10 mouse cellular contexts compared by ENCODE assay signal in genomic region chr11:69429313-69429712, GRCm38 (mm10). TPM values are rescaled to one million over a fixed set of nuclear protein-coding genes. Genes with fewer than 3 reads are reported as not detected.
DNase-seq lines count a peak whose midpoint lies in the region; ATAC-seq and TF ChIP-seq lines count a peak whose summit lies in the region.
"Had no signal": no experiment of that assay in that cellular context is flagged by ENCODE, and none has a peak within 500 bp of the region (broad histone marks: within the 10 kb centered on the region; RNA-seq: fewer than 3 reads in every experiment).

No protein-coding gene starts in this region.

- peak; percentile 34 for DNase-seq in kidney, adult 2 months
- no peak for DNase-seq in kidney, adult 8-10 months
- peak; percentile 28 for DNase-seq in MEL (ENCODE audit: low read depth, low spot score)
- DNase-seq in brain, adult 2 months (ENCODE audit: low read depth, low spot score), result peak; percentile 27
- DNase-seq in hindbrain, embryonic 10.5 days (ENCODE audit: low spot score), result no peak
- DNase-seq: cerebellum, adult 2 months had no signal

- TF ChIP-seq POLR2A in kidney, adult 2 months (IDR thresholded peaks at IDR 0.05; ENCODE audit: low read depth, low read length), result no peak
- no peak for TF ChIP-seq POLR2A in MEL (IDR thresholded peaks at IDR 0.05; ENCODE audit: control insufficient read depth in 1 of 2, insufficient read depth in 1 of 2, low read depth in 1 of 2, low read length in 2 of 2, poor library complexity in 1 of 2)

- TF ChIP-seq RAD21 in MEL (IDR thresholded peaks at IDR 0.05; ENCODE audit: low read depth, low read length), result no peak

- TF ChIP-seq EP300 in MEL (IDR thresholded peaks at IDR 0.05; ENCODE audit: low read depth in 1 of 2, low read length in 2 of 2), result no peak

- peaks cover 2% of the 10 kb centered on the region; the same call in 1 of the 2 replicates for H3K4me1 ChIP-seq in kidney, adult 2 months (ENCODE audit: control insufficient read depth, insufficient read depth, low read length)
- peaks cover 3 to 14% of the 10 kb centered on the region in 2 experiments for H3K4me1 ChIP-seq in MEL (ENCODE audit: control insufficient read depth in 1 of 2, insufficient read depth in 2 of 2, low read length in 2 of 2)
- H3K4me1 ChIP-seq in limb, embryonic 13.5 days, result peaks cover 19% of the 10 kb centered on the region
- peaks cover 7% of the 10 kb centered on the region for H3K4me1 ChIP-seq in forebrain, embryonic 13.5 days
- peaks cover 18% of the 10 kb centered on the region; the same call in 1 of the 2 replicates for H3K4me1 ChIP-seq in hindbrain, embryonic 10.5 days (replicated peaks)

- H3K36me3 ChIP-seq in kidney, adult 2 months (ENCODE audit: control insufficient read depth, insufficient read depth, low read length), result no peaks in the 10 kb centered on the region
- peaks cover 0 to 4% of the 10 kb centered on the region in 2 experiments; a peak in 2 of 4 replicates for H3K36me3 ChIP-seq in MEL (ENCODE audit: control insufficient read depth in 1 of 2, insufficient read depth in 2 of 2, low read length in 2 of 2)
- H3K36me3 ChIP-seq in limb, embryonic 13.5 days, result no peaks in the 10 kb centered on the region
- no peaks in the 10 kb centered on the region for H3K36me3 ChIP-seq in forebrain, embryonic 13.5 days (ENCODE audit: poor library complexity, severe bottlenecking)
- no peaks in the 10 kb centered on the region for H3K36me3 ChIP-seq in hindbrain, embryonic 10.5 days

- H3K79me2 ChIP-seq in MEL (ENCODE audit: control insufficient read depth, insufficient read depth, low read length, poor library complexity), result no peaks in the 10 kb centered on the region

- no peaks in the 10 kb centered on the region for H3K9me3 ChIP-seq in MEL (replicated peaks; ENCODE audit: insufficient read depth, low read length)
- H3K9me3 ChIP-seq in limb, embryonic 13.5 days, result no peaks in the 10 kb centered on the region
- H3K9me3 ChIP-seq in forebrain, embryonic 13.5 days (replicated peaks), result no peaks in the 10 kb centered on the region
- no peaks in the 10 kb centered on the region for H3K9me3 ChIP-seq in hindbrain, embryonic 10.5 days

- no peaks in the 10 kb centered on the region for H3K27me3 ChIP-seq in kidney, adult 2 months (replicated peaks; ENCODE audit: control insufficient read depth, insufficient read depth, low read length)
- no peaks in the 10 kb centered on the region; a peak in 1 of 4 replicates for H3K27me3 ChIP-seq in MEL (ENCODE audit: control insufficient read depth in 1 of 2, insufficient read depth in 2 of 2, low read length in 2 of 2)
- H3K27me3 ChIP-seq in limb, embryonic 13.5 days, result 0 out of 2 replicates have a peak, but pooled peaks cover 2% of the 10 kb centered on the region
- H3K27me3 ChIP-seq in forebrain, embryonic 13.5 days, result peaks cover 4% of the 10 kb centered on the region; the same call in 1 of the 2 replicates
- peaks cover 9% of the 10 kb centered on the region; the same call in 1 of the 2 replicates for H3K27me3 ChIP-seq in hindbrain, embryonic 10.5 days (ENCODE audit: insufficient read depth, poor library complexity, severe bottlenecking)

- H3K4me3 ChIP-seq in kidney, adult 2 months (ENCODE audit: insufficient read depth, low read depth, low read length), result no peak overlapping the region
- no peak overlapping the region for H3K4me3 ChIP-seq in MEL (ENCODE audit: control insufficient read depth in 1 of 2, insufficient read depth in 1 of 2, low read depth in 2 of 2, low read length in 2 of 2)
- no peak overlapping the region for H3K4me3 ChIP-seq in limb, embryonic 13.5 days
- no peak overlapping the region for H3K4me3 ChIP-seq in forebrain, embryonic 13.5 days
- H3K4me3 ChIP-seq in hindbrain, embryonic 10.5 days, result no peak overlapping the region

- no peak overlapping the region for H3K9ac ChIP-seq in MEL (ENCODE audit: control insufficient read depth, low read depth, low read length, poor library complexity, severe bottlenecking)
- no peak overlapping the region; the same call in 1 of the 2 replicates for H3K9ac ChIP-seq in limb, embryonic 13.5 days
- H3K9ac ChIP-seq in forebrain, embryonic 13.5 days, result no peak overlapping the region
- H3K9ac ChIP-seq: liver, postnatal 0 days had no signal

- ATAC-seq in limb, embryonic 13.5 days (ENCODE audit: low FRiP score, low read depth), result no peak
- ATAC-seq in forebrain, embryonic 13.5 days, result no peak
- ATAC-seq: forebrain, embryonic 14.5 days had no signal

- WGBS in kidney, adult 2 months, result 34% methylated on average over 2 of the region's 2 CpGs
- WGBS in limb, embryonic 13.5 days, result 31% methylated on average over 2 of the region's 2 CpGs
- WGBS in forebrain, embryonic 13.5 days, result 42% methylated on average over 2 of the region's 2 CpGs
- WGBS in hindbrain, embryonic 10.5 days, result 66% methylated on average over 2 of the region's 2 CpGs

- H3K4me2 ChIP-seq in limb, embryonic 13.5 days (replicated peaks), result peak overlapping the region; percentile 4; the same call in 1 of the 2 replicates
- no peak overlapping the region for H3K4me2 ChIP-seq in forebrain, embryonic 13.5 days

- H3K27ac ChIP-seq in kidney, adult 2 months (ENCODE audit: insufficient read depth, low read depth, low read length), result no peak overlapping the region
- H3K27ac ChIP-seq in MEL (ENCODE audit: control insufficient read depth, low read depth, low read length), result no peak overlapping the region
- no peak overlapping the region; the same call in 1 of the 2 replicates for H3K27ac ChIP-seq in limb, embryonic 13.5 days
- no peak overlapping the region for H3K27ac ChIP-seq in forebrain, embryonic 13.5 days
- no peak overlapping the region for H3K27ac ChIP-seq in hindbrain, embryonic 10.5 days

- TF ChIP-seq CTCF in kidney, adult 2 months (conservative IDR thresholded peaks at IDR 0.05; ENCODE audit: insufficient read depth, insufficient read length, low read depth, low read length), result no peak
- TF ChIP-seq CTCF in MEL (IDR thresholded peaks at IDR 0.05 in 2 of 3, conservative IDR thresholded peaks at IDR 0.05 in 1 of 3; ENCODE audit: control insufficient read depth in 1 of 3, insufficient read depth in 1 of 3, low read depth in 2 of 3, low read length in 3 of 3, poor library complexity in 1 of 3, severe bottlenecking in 1 of 3), result no peak

TF ChIP-seq in MEL, 35 proteins besides CTCF, POLR2A, EP300 and RAD21 (continues in another document):
- TF ChIP-seq BHLHE40 (IDR thresholded peaks at IDR 0.05; ENCODE audit: borderline replicate concordance, low read depth, low read length), result no peak
- TF ChIP-seq MXI1 (IDR thresholded peaks at IDR 0.05; ENCODE audit: low read depth, low read length), result no peak
- TF ChIP-seq ZC3H11A (IDR thresholded peaks at IDR 0.05; ENCODE audit: low read depth, low read length), result no peak
- no peak for TF ChIP-seq E2F4 (IDR thresholded peaks at IDR 0.05; ENCODE audit: borderline replicate concordance, low read depth, low read length)
- TF ChIP-seq NELFE (IDR thresholded peaks at IDR 0.05; ENCODE audit: low read depth, low read length), result no peak
- TF ChIP-seq CHD1 (IDR thresholded peaks at IDR 0.05; ENCODE audit: low read depth, low read length), result no peak
- TF ChIP-seq MEF2A (IDR thresholded peaks at IDR 0.05; ENCODE audit: extremely low read depth, insufficient replicate concordance, low read depth, low read length, poor library complexity, severe bottlenecking), result no peak
- no peak for TF ChIP-seq ZMIZ1 (IDR thresholded peaks at IDR 0.05; ENCODE audit: low read depth, low read length)
- TF ChIP-seq ZKSCAN1 (IDR thresholded peaks at IDR 0.05; ENCODE audit: low read depth, low read length), result no peak
- no peak for TF ChIP-seq USF2 (IDR thresholded peaks at IDR 0.05; ENCODE audit: borderline replicate concordance in 1 of 2, insufficient read depth in 1 of 2, low read depth in 1 of 2, low read length in 2 of 2)
- no peak for TF ChIP-seq ETS1 (IDR thresholded peaks at IDR 0.05; ENCODE audit: low read depth, low read length)

RNA-seq across cellular contexts. Expression of gene Kdm6b, which starts 15.8 kb away (rescaled TPM):
- polyA plus RNA-seq in kidney, adult 2 months (2012; rRNA removed), result 8.8 and 10.5 TPM in 2 replicates
- total RNA-seq in MEL (2012; rRNA removed), result 5.8 and 7.2 TPM in 2 replicates
- polyA plus RNA-seq in MEL (2012; ENCODE audit: insufficient read depth in 1 of 2, insufficient read length in 2 of 2, low read depth in 1 of 2, low replicate concordance in 2 of 2, missing spikeins in 1 of 2), result 10 to 100 TPM; 25.0 to 43.4 TPM
- polyA plus RNA-seq in limb, embryonic 13.5 days (2015; fragmentation: Nextera tagmentation; extraction: Ambion mirVana), result 47.3 and 49.3 TPM in 2 replicates
- 55.4 and 59.3 TPM in 2 replicates for polyA plus RNA-seq in forebrain, embryonic 13.5 days (2015; fragmentation: Nextera tagmentation; extraction: Ambion mirVana)
- 37.9 and 43.4 TPM in 2 replicates for polyA plus RNA-seq in hindbrain, embryonic 10.5 days (2016; fragmentation: Nextera tagmentation; extraction: Ambion mirVana)

RNA-seq across cellular contexts. Expression of gene Tmem88, which starts 31.3 kb away (rescaled TPM):
- 25.4 and 25.8 TPM in 2 replicates for polyA plus RNA-seq in kidney, adult 2 months (2012; rRNA removed)
- total RNA-seq in MEL (2012; rRNA removed), result 0.39 TPM in 2 replicates
- polyA plus RNA-seq in MEL (2012; ENCODE audit: insufficient read depth in 1 of 2, insufficient read length in 2 of 2, low read depth in 1 of 2, low replicate concordance in 2 of 2, missing spikeins in 1 of 2), result under 1 TPM in 1 of 2 experiments, not detected in 1; 0.45 TPM
- polyA plus RNA-seq in limb, embryonic 13.5 days (2015; fragmentation: Nextera tagmentation; extraction: Ambion mirVana), result 24.0 and 25.6 TPM in 2 replicates
- polyA plus RNA-seq in forebrain, embryonic 13.5 days (2015; fragmentation: Nextera tagmentation; extraction: Ambion mirVana), result 6.3 and 6.6 TPM in 2 replicates
- 22.1 and 22.2 TPM in 2 replicates for polyA plus RNA-seq in hindbrain, embryonic 10.5 days (2016; fragmentation: Nextera tagmentation; extraction: Ambion mirVana)

RNA-seq across cellular contexts. Expression of gene Cyb5d1, which starts 33.9 kb away (rescaled TPM):
- polyA plus RNA-seq in kidney, adult 2 months (2012; rRNA removed), result 26.6 and 27.9 TPM in 2 replicates
- 26.8 and 39.6 TPM in 2 replicates for total RNA-seq in MEL (2012; rRNA removed)
- 10 to 100 TPM in 1 of 2 experiments, not detected in 1; 21.3 TPM for polyA plus RNA-seq in MEL (2012; ENCODE audit: insufficient read depth in 1 of 2, insufficient read length in 2 of 2, low read depth in 1 of 2, low replicate concordance in 2 of 2, missing spikeins in 1 of 2)
- polyA plus RNA-seq in limb, embryonic 13.5 days (2015; fragmentation: Nextera tagmentation; extraction: Ambion mirVana), result 35.6 and 38.1 TPM in 2 replicates
- polyA plus RNA-seq in forebrain, embryonic 13.5 days (2015; fragmentation: Nextera tagmentation; extraction: Ambion mirVana), result 45.9 and 48.6 TPM in 2 replicates
- 47.2 and 51.7 TPM in 2 replicates for polyA plus RNA-seq in hindbrain, embryonic 10.5 days (2016; fragmentation: Nextera tagmentation; extraction: Ambion mirVana)

RNA-seq across cellular contexts. Expression of gene Naa38, which starts 34.0 kb away (rescaled TPM):
- polyA plus RNA-seq in kidney, adult 2 months (2012; rRNA removed), result 251 and 317 TPM in 2 replicates
- 190 and 191 TPM in 2 replicates for total RNA-seq in MEL (2012; rRNA removed)
- polyA plus RNA-seq in MEL (2012; ENCODE audit: insufficient read depth in 1 of 2, insufficient read length in 2 of 2, low read depth in 1 of 2, low replicate concordance in 2 of 2, missing spikeins in 1 of 2), result 100 to 1,000 TPM in 1 of 2 experiments, not detected in 1; 173 TPM
- polyA plus RNA-seq in limb, embryonic 13.5 days (2015; fragmentation: Nextera tagmentation; extraction: Ambion mirVana), result 127 and 137 TPM in 2 replicates
- 100.0 and 108 TPM in 2 replicates for polyA plus RNA-seq in forebrain, embryonic 13.5 days (2015; fragmentation: Nextera tagmentation; extraction: Ambion mirVana)
- 148 and 159 TPM in 2 replicates for polyA plus RNA-seq in hindbrain, embryonic 10.5 days (2016; fragmentation: Nextera tagmentation; extraction: Ambion mirVana)

Comparison
In these comparisons a context has a peak if more than half of its experiments do, and no peak if none do; other contexts are left out.
1. DNase-seq: peak in kidney, adult 2 months (single experiment), MEL (single experiment) and brain, adult 2 months (single experiment); none in kidney, adult 8-10 months (0 of 2) and hindbrain, embryonic 10.5 days (single experiment).